Mouse (Mus musculus) left cerebral cortex, adult 2 months (tissue): ENCODE results near the gene Hltf. TPM values are rescaled to one million over a fixed set of nuclear protein-coding genes. Genes with fewer than 3 reads are reported as not detected.

Experiments
- DNase-seq, 2 experiments: peaks; one replicate each; pipeline ENCODE4 v3.0.0; 2021 to 2022; ENCODE audit warnings: low spot score in 2 of 2, mixed read lengths in 1 of 2; ENCODE audit errors: extremely low spot score in 1 of 2
- H3K27ac ChIP-seq: fragments of 200-600 bp; 2 replicates; pipeline ENCODE4 v1.8.1; 2022
- H3K4me3 ChIP-seq: fragments of 200-600 bp; 2 replicates; pipeline ENCODE4 v1.8.1; 2022
- CTCF ChIP-seq: fragments of 200-600 bp; IDR thresholded peaks from 2 replicates; pipeline ENCODE4 v1.8.1; 2022; ENCODE audit warnings: antibody characterized with exemption, mild to moderate bottlenecking, moderate library complexity
- intact Hi-C: fragments of 180-260 bp; cut with DNase I; formaldehyde crosslinking; loops from one replicate; pipeline ENCODE4 v1.15.1; 2025
- total RNA-seq, 2 experiments: library from RNA; stranded (reverse); gene quantifications; 2 replicates each; pipeline ENCODE4 v1.2.3; 2021

Hltf gene
- total RNA-seq, 2 experiments from 2014 or later: 23.7 to 24.0 TPM

DNA sequence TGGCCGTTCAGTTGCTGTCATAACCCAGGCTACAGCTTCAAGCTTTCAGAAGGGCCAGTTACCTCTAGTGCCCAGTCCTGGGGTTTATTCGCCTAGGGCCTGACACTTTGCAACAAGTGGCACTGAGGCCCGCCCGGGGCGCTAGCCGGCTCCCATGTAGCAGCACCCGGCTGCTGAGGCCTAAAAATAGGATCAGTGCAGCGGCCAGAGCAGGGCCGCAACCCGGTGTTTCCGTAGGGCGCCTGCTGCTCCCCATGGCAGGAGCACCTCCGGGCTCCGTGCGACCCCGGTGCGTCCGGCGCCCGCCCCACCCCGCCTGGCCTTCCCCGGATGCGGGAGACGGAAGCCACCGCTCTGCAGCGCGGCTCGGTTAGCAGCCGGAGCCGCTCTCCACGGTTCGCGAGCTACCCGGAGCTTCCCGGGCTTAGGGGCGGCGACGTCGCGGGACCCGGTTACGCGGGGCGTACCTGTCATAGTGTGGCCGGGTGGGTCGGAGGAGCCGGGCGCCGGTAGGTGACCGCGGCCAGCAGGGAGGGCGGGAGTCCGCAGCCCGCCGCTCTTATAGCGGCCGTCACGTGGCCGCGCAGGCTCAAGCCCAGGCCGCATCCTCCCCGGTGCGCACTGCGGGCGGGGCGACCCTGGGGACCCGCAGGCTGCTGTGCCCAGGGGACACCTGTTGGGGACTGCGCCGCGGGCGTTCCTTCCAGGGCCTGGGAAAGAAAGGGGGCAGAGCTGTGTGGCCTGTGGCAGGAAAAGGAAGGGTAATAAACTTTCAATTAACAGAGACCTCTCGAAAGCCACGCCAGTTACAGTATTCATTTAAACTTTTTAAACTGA lies 97.1 kb downstream of the Hltf start, which contains the start of gene Gyg:
Gene Gyg (minus strand): TSS at position 787 of the 837 bp plus-strand sequence.
- DNase-seq: peak; percentile 60 to 66
- intact Hi-C loops: loop anchor here (2.0 kb wide), 1 partner anchor 526 kb away; the partner anchor contains the start of gene 1700064H15Rik
- peak within 1 kb of the TSS; percentile 82 for H3K27ac ChIP-seq

DNA sequence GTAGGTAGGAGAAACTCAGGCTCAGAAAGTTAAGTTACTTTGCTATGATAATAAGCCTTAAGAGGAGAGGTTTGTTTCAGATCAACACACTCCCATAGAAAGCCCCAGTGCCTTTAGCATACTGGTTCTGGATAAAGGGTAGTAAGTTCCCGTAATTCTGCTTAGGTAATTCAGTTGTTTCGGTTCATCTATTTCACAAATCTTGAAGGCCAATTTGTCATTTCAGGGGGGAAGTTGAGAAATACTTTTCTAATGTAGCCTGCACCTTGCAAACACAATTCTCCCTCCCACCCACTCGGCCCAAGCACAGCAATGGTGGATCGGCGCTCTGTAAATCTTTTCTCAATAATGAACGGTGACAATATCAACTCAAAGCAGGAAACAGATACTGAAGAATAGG lies 97.9 kb downstream of the Hltf start:
- no peak for TF ChIP-seq CTCF
- no peak for DNase-seq
- intact Hi-C loops: loop anchor here (2.0 kb wide), 1 partner anchor 527 kb away; the partner anchor contains the start of gene 1700064H15Rik
- Histone ChIP-seq H3K4me3 (peak overlapping the region; percentile 84), H3K27ac (no peak overlapping the region)

More for the DNA sequence above, 97.1 kb downstream of the Hltf start, which contains the start of gene Gyg:
- H3K4me3 ChIP-seq: peak within 1 kb of the TSS; percentile 84
- no peak for TF ChIP-seq CTCF

DNA sequence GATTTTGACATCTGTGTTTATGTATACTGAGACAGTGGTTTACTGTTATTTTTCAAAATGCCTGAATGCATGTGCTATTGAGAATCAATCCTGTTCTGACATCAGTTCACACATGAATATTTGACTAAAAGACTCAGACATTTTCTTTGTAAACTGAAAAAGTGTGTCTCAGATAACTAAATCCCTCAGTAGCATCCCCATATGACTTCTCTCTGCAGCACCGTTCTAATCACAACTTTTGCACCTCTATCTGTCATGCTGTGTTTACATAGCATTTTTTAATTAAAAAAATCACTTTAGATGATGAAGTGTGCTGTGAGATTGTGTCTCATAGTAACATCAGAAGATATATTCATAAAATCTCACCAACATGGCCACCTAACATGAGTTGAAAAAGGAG lies 109.9 kb downstream of the Hltf start:
- Histone ChIP-seq H3K4me3 (no peak overlapping the region), H3K27ac (no peak overlapping the region)
- no peak for DNase-seq
- intact Hi-C loops: no loop called here
- TF ChIP-seq CTCF: no peak

Other genes with a start within 250 kb of the Hltf start
- gene Cp, start 100.8 kb upstream of the Hltf start, total RNA-seq: 10 to 100 TPM; 12.0 to 17.8 TPM
- 10 to 100 TPM; 16.6 to 17.1 TPM for gene Hps3, start 22.5 kb upstream of the Hltf start, total RNA-seq
- gene Gyg, start 97.5 kb downstream of the Hltf start, total RNA-seq: 10 to 100 TPM; 28.8 to 29.0 TPM
- gene Cpa3, start 184.4 kb downstream of the Hltf start, total RNA-seq: not detected
- gene Cpb1, start 217.9 kb downstream of the Hltf start, total RNA-seq: not detected